Comparison of ENCODE assay signal across 9 mouse cellular contexts in genomic region chr11:32267964-32268363, GRCm38 (mm10). TPM values are rescaled to one million over a fixed set of nuclear protein-coding genes. Genes with fewer than 3 reads are reported as not detected.
DNase-seq lines count a peak whose midpoint lies in the region; ATAC-seq and TF ChIP-seq lines count a peak whose summit lies in the region.
"Had no signal": no experiment of that assay in that cellular context is flagged by ENCODE, and none has a peak within 500 bp of the region (broad histone marks: within the 10 kb centered on the region; RNA-seq: fewer than 3 reads in every experiment).

No protein-coding gene starts in this region.

- H3K27me3 ChIP-seq in heart, embryonic 14.5 days (ENCODE audit: control insufficient read depth, insufficient read depth, low read length), result no peaks in the 10 kb centered on the region
- H3K27me3 ChIP-seq in stomach, postnatal 0 days (ENCODE audit: control insufficient read depth, insufficient read depth, low read length), result no peaks in the 10 kb centered on the region

- H3K27ac ChIP-seq in heart, embryonic 14.5 days (replicated peaks in 1 of 2; ENCODE audit: control insufficient read depth in 1 of 2, insufficient read depth in 1 of 2, low read depth in 2 of 2, low read length in 2 of 2), result peak overlapping the region in 1 of 2 experiments; percentile 92; a peak in 1 of 4 replicates
- no peak overlapping the region for H3K27ac ChIP-seq in ES-E14 (ENCODE audit: insufficient read depth, low read depth, low read length, poor library complexity, severe bottlenecking)
- H3K27ac ChIP-seq in stomach, postnatal 0 days (replicated peaks), result peak overlapping the region; percentile 95

- peaks cover 2 to 12% of the 10 kb centered on the region in 2 experiments for H3K4me1 ChIP-seq in heart, embryonic 14.5 days (ENCODE audit: control insufficient read depth in 2 of 2, insufficient read depth in 2 of 2, low read length in 2 of 2)
- no peaks in the 10 kb centered on the region for H3K4me1 ChIP-seq in ES-E14 (ENCODE audit: control insufficient read depth in 2 of 2, insufficient read depth in 2 of 2, low read length in 2 of 2, poor library complexity in 1 of 2)
- H3K4me1 ChIP-seq in stomach, postnatal 0 days (replicated peaks; ENCODE audit: control insufficient read depth, insufficient read depth), result peaks cover 3% of the 10 kb centered on the region; the same call in 1 of the 2 replicates

- no peak for TF ChIP-seq CTCF in stomach, postnatal 0 days (IDR thresholded peaks at IDR 0.05; ENCODE audit: low read depth)

- in situ Hi-C loops in ES-E14 (cut with MboI; ENCODE audit: low sequenced_read_pairs in 2 of 2, unreplicated experiment in 2 of 2), result no loop called here

- peaks cover 1% of the 10 kb centered on the region; the same call in 1 of the 2 replicates for H3K36me3 ChIP-seq in heart, embryonic 14.5 days (ENCODE audit: control insufficient read depth, insufficient read depth, low read length)
- no peaks in the 10 kb centered on the region for H3K36me3 ChIP-seq in ES-E14 (ENCODE audit: control insufficient read depth, insufficient read depth, low read length, poor library complexity, severe bottlenecking)
- H3K36me3 ChIP-seq in stomach, postnatal 0 days (ENCODE audit: control insufficient read depth, insufficient read depth, low read length), result no peaks in the 10 kb centered on the region

- no peak for DNase-seq in heart, postnatal 14 days
- no peak for DNase-seq in ES-E14 (ENCODE audit: low read depth, low spot score)
- DNase-seq in liver, result peak; percentile 49
- no peak for DNase-seq in stomach, postnatal 0 days (ENCODE audit: low spot score)
- DNase-seq in spleen, postnatal 14 days (ENCODE audit: low spot score in 2 of 2), result no peak
- no peak for DNase-seq in layer of hippocampus, adult 18-20 months (ENCODE audit: low spot score in 2 of 2)

- intact Hi-C loops in heart, postnatal 14 days (cut with DNase I), result no loop called here

- peak overlapping the region; percentile 98 for H3K9ac ChIP-seq in heart, embryonic 14.5 days (ENCODE audit: low read length)
- H3K9ac ChIP-seq in ES-E14 (ENCODE audit: insufficient read depth, low read depth, low read length, poor library complexity, severe bottlenecking), result peak overlapping the region; percentile 32; the same call in 1 of the 2 replicates
- peak overlapping the region; percentile 95 for H3K9ac ChIP-seq in stomach, postnatal 0 days (ENCODE audit: low read length)

- peak overlapping the region; percentile 82 for H3K4me2 ChIP-seq in heart, embryonic 14.5 days (ENCODE audit: low read length)
- H3K4me2 ChIP-seq in stomach, postnatal 0 days (replicated peaks; ENCODE audit: low read depth), result peak overlapping the region; percentile 74

- ATAC-seq in heart, embryonic 14.5 days (ENCODE audit: insufficient number of reproducible peaks, insufficient read depth, low FRiP score, low read depth), result 0 out of 2 replicates have a peak, but pooled peaks have one; percentile 15
- ATAC-seq in erythroid progenitor cell, adult 5-6 weeks (replicated peaks; ENCODE audit: low FRiP score, poor library complexity, severe bottlenecking), result peak; percentile 10
- 0 out of 2 replicates have a peak, but pooled peaks have one; percentile 24 for ATAC-seq in stomach, postnatal 0 days (ENCODE audit: low FRiP score, low TSS enrichment)

- TF ChIP-seq EP300 in stomach, postnatal 0 days (optimal IDR thresholded peaks at IDR 0.05), result no peak

- H3K4me3 ChIP-seq in heart, embryonic 14.5 days (ENCODE audit: control insufficient read depth in 1 of 2, insufficient read depth in 1 of 2, low read depth in 1 of 2, low read length in 2 of 2), result peak overlapping the region; percentile 3 to 94; a peak in 3 of 4 replicates
- H3K4me3 ChIP-seq in ES-E14 (ENCODE audit: insufficient read depth in 1 of 2, low read depth in 1 of 2, low read length in 2 of 2, poor library complexity in 1 of 2, severe bottlenecking in 1 of 2), result peak overlapping the region; percentile 82 to 94
- H3K4me3 ChIP-seq in stomach, postnatal 0 days (ENCODE audit: low read depth, low read length), result peak overlapping the region; percentile 81

- WGBS in heart, embryonic 14.5 days, result 20% methylated on average over 5 of the region's 5 CpGs
- 28% methylated on average over 5 of the region's 5 CpGs for WGBS in stomach, postnatal 0 days

- H3K9me3 ChIP-seq in heart, embryonic 14.5 days (ENCODE audit: control insufficient read depth, low read length), result no peaks in the 10 kb centered on the region
- H3K9me3 ChIP-seq in ES-E14 (ENCODE audit: control insufficient read depth, insufficient read depth, low read depth, low read length), result no peaks in the 10 kb centered on the region
- H3K9me3 ChIP-seq in stomach, postnatal 0 days (ENCODE audit: control insufficient read depth, low read length), result no peaks in the 10 kb centered on the region

TF ChIP-seq in ES-E14, 5 proteins besides CTCF, POLR2A, EP300 and RAD21:
- no peak for TF ChIP-seq ZC3H11A (IDR thresholded peaks at IDR 0.05; ENCODE audit: borderline replicate concordance, low read depth, low read length)
- no peak for TF ChIP-seq CHD2 (IDR thresholded peaks at IDR 0.05; ENCODE audit: low read depth, low read length)
- no peak for TF ChIP-seq ZNF384 (IDR thresholded peaks at IDR 0.05; ENCODE audit: low read depth, low read length)
- no peak for TF ChIP-seq HCFC1 (IDR thresholded peaks at IDR 0.05; ENCODE audit: borderline replicate concordance, insufficient read depth, low read length)
- no peak for TF ChIP-seq MAFK (IDR thresholded peaks at IDR 0.05; ENCODE audit: insufficient read depth, low read depth, low read length)

RNA-seq across cellular contexts. Expression of gene Nprl3, which starts 0.5 kb away (rescaled TPM):
- 33.2 and 33.9 TPM in 2 replicates for polyA plus RNA-seq in heart, embryonic 14.5 days (2014; fragmentation: Nextera tagmentation; extraction: Ambion mirVana)
- total RNA-seq in heart, postnatal 14 days (2021), result 10 to 100 TPM; 24.9 to 29.3 TPM
- 47.2 and 67.0 TPM in 2 replicates for total RNA-seq in ES-E14 (2012; rRNA removed)
- 75.9 and 106 TPM in 2 replicates for total RNA-seq in erythroid progenitor cell, adult 5-6 weeks (2015; ENCODE audit: low replicate concordance)
- total RNA-seq in erythroid progenitor cell, adult 5-6 weeks (2017; ENCODE audit: low replicate concordance), result 143 and 155 TPM in 2 replicates
- polyA plus RNA-seq in stomach, postnatal 0 days (2015; fragmentation: Nextera tagmentation; extraction: Ambion mirVana), result 28.0 and 28.2 TPM in 2 replicates
- 10 to 100 TPM; 48.6 to 49.0 TPM for total RNA-seq in layer of hippocampus, adult 18-20 months (2021)

RNA-seq across cellular contexts. Expression of gene Hba-x, which starts 8.2 kb away (rescaled TPM):
- 300 and 380 TPM in 2 replicates for polyA plus RNA-seq in heart, embryonic 14.5 days (2014; fragmentation: Nextera tagmentation; extraction: Ambion mirVana)
- total RNA-seq in heart, postnatal 14 days (2021), result not detected
- total RNA-seq in ES-E14 (2012; rRNA removed), result not detected in 2 replicates
- total RNA-seq in erythroid progenitor cell, adult 5-6 weeks (2015; ENCODE audit: low replicate concordance), result not detected in 2 replicates
- not detected in 2 replicates for total RNA-seq in erythroid progenitor cell, adult 5-6 weeks (2017; ENCODE audit: low replicate concordance)
- 0.18 TPM in 1 of 2 replicates, not detected in the other for polyA plus RNA-seq in stomach, postnatal 0 days (2015; fragmentation: Nextera tagmentation; extraction: Ambion mirVana)
- not detected for total RNA-seq in layer of hippocampus, adult 18-20 months (2021)
- polyA plus RNA-seq: large intestine, adult 2 months had no signal

RNA-seq across cellular contexts. Expression of gene Hba-a1, which starts 15.3 kb away (rescaled TPM):
- 7,195 and 12,752 TPM in 2 replicates for polyA plus RNA-seq in heart, embryonic 14.5 days (2014; fragmentation: Nextera tagmentation; extraction: Ambion mirVana)
- over 10,000 TPM; 19,140 to 26,056 TPM for total RNA-seq in heart, postnatal 14 days (2021)
- not detected in 2 replicates for total RNA-seq in ES-E14 (2012; rRNA removed)
- total RNA-seq in erythroid progenitor cell, adult 5-6 weeks (2015; ENCODE audit: low replicate concordance), result 47,098 and 48,818 TPM in 2 replicates
- total RNA-seq in erythroid progenitor cell, adult 5-6 weeks (2017; ENCODE audit: low replicate concordance), result 9,652 and 12,236 TPM in 2 replicates
- polyA plus RNA-seq in stomach, postnatal 0 days (2015; fragmentation: Nextera tagmentation; extraction: Ambion mirVana), result 317 and 411 TPM in 2 replicates
- total RNA-seq in layer of hippocampus, adult 18-20 months (2021), result 100 to 1,000 TPM; 298 to 318 TPM

RNA-seq across cellular contexts. Expression of gene Hbq1b, which starts 18.8 kb away (rescaled TPM):
- polyA plus RNA-seq in heart, embryonic 14.5 days (2014; fragmentation: Nextera tagmentation; extraction: Ambion mirVana), result 1.5 and 2.1 TPM in 2 replicates
- total RNA-seq in heart, postnatal 14 days (2021), result 1 to 10 TPM; 2.9 TPM
- total RNA-seq in ES-E14 (2012; rRNA removed), result 0.80 TPM in 1 of 2 replicates, not detected in the other
- total RNA-seq in erythroid progenitor cell, adult 5-6 weeks (2015; ENCODE audit: low replicate concordance), result 247 and 301 TPM in 2 replicates
- 56.8 and 86.4 TPM in 2 replicates for total RNA-seq in erythroid progenitor cell, adult 5-6 weeks (2017; ENCODE audit: low replicate concordance)
- polyA plus RNA-seq in stomach, postnatal 0 days (2015; fragmentation: Nextera tagmentation; extraction: Ambion mirVana), result 0.18 TPM in 1 of 2 replicates, not detected in the other
- 1 to 10 TPM in 1 of 2 experiments, not detected in 1; 1.6 TPM for total RNA-seq in layer of hippocampus, adult 18-20 months (2021)
- polyA plus RNA-seq: large intestine, adult 2 months had no signal

RNA-seq across cellular contexts. Expression of gene Hba-a2, which starts 28.3 kb away (rescaled TPM):
- polyA plus RNA-seq in heart, embryonic 14.5 days (2014; fragmentation: Nextera tagmentation; extraction: Ambion mirVana), result 18,791 and 33,479 TPM in 2 replicates
- total RNA-seq in heart, postnatal 14 days (2021), result over 10,000 TPM; 17,559 to 24,540 TPM
- 1.1 TPM in 1 of 2 replicates, not detected in the other for total RNA-seq in ES-E14 (2012; rRNA removed)
- 80,494 and 89,325 TPM in 2 replicates for total RNA-seq in erythroid progenitor cell, adult 5-6 weeks (2015; ENCODE audit: low replicate concordance)
- 96,767 and 123,026 TPM in 2 replicates for total RNA-seq in erythroid progenitor cell, adult 5-6 weeks (2017; ENCODE audit: low replicate concordance)
- polyA plus RNA-seq in stomach, postnatal 0 days (2015; fragmentation: Nextera tagmentation; extraction: Ambion mirVana), result 728 and 926 TPM in 2 replicates
- 100 to 1,000 TPM; 253 to 257 TPM for total RNA-seq in layer of hippocampus, adult 18-20 months (2021)

Comparison
In these comparisons a context has a peak if more than half of its experiments do, and no peak if none do; other contexts are left out.
1. H3K9ac ChIP-seq: peak in every context shown above with its lines; median percentile 98 in heart, embryonic 14.5 days; 95 in stomach, postnatal 0 days; 32 in ES-E14.
2. RNA of gene Hba-a1, which starts 15.3 kb away (total RNA-seq): 9,652 to 48,818 TPM in erythroid progenitor cell, adult 5-6 weeks, 19,140 to 26,056 TPM in heart, postnatal 14 days and 298 to 318 TPM in layer of hippocampus, adult 18-20 months; not detected in ES-E14; every median in the first group is over 100 times any median in the second.
3. Peak in every context shown above with its lines, with median percentiles within 50 percentile points of each other: ATAC-seq and H3K4me3 ChIP-seq.